8 mouse cellular contexts compared by ENCODE assay signal in genomic region chr14:13284091-13284844, GRCm38 (mm10). TPM values are rescaled to one million over a fixed set of nuclear protein-coding genes. Genes with fewer than 3 reads are reported as not detected.
DNase-seq lines count a peak whose midpoint lies in the region; ATAC-seq lines count a peak whose summit lies in the region.

Gene Synpr (plus strand): TSS chr14:13284780.

- DNase-seq in kidney, adult 18-20 months: no peak
- peak; percentile 82 for DNase-seq in cerebellum, adult 11-12 months
- peak; percentile 86 to 88 for DNase-seq in layer of hippocampus, adult 18-20 months (ENCODE audit: low spot score in 2 of 2)
- DNase-seq in right cerebral cortex, adult 2 months (ENCODE audit: low spot score in 2 of 2): peak; percentile 60 to 64
- DNase-seq in c-Kit-positive CD71-positive TER-119-positive erythroid progenitor cells, embryonic 14.5 days (ENCODE audit: low spot score): no peak

- H3K4me1 ChIP-seq in kidney, embryonic 15.5 days: peaks cover 11% of the 10 kb centered on the region
- peaks cover 15% of the 10 kb centered on the region for H3K4me1 ChIP-seq in forebrain, embryonic 15.5 days
- H3K4me1 ChIP-seq in liver, embryonic 15.5 days (replicated peaks): no peaks in the 10 kb centered on the region

- H3K36me3 ChIP-seq in kidney, embryonic 15.5 days: no peaks in the 10 kb centered on the region
- no peaks in the 10 kb centered on the region for H3K36me3 ChIP-seq in forebrain, embryonic 15.5 days
- H3K36me3 ChIP-seq in liver, embryonic 15.5 days (replicated peaks): no peaks in the 10 kb centered on the region

- peak within 1 kb of the TSS; percentile 42 for H3K4me3 ChIP-seq in kidney, embryonic 15.5 days (replicated peaks)
- H3K4me3 ChIP-seq in forebrain, embryonic 15.5 days: peak within 1 kb of the TSS; percentile 43
- H3K4me3 ChIP-seq in liver, embryonic 15.5 days (replicated peaks): no peak within 1 kb of the TSS

- no peak within 1 kb of the TSS for H3K27ac ChIP-seq in kidney, embryonic 15.5 days
- 0 out of 2 replicates have a peak within 1 kb of the TSS, but pooled peaks have one; percentile 8 for H3K27ac ChIP-seq in forebrain, embryonic 15.5 days (replicated peaks)
- H3K27ac ChIP-seq in liver, embryonic 15.5 days (replicated peaks): no peak within 1 kb of the TSS

- peak within 1 kb of the TSS; percentile 73 for H3K4me2 ChIP-seq in kidney, embryonic 15.5 days
- peak within 1 kb of the TSS; percentile 74 for H3K4me2 ChIP-seq in forebrain, embryonic 15.5 days (replicated peaks)
- H3K4me2 ChIP-seq in liver, embryonic 15.5 days: peak within 1 kb of the TSS; percentile 32

- peak; percentile 100 for ATAC-seq in kidney, embryonic 15.5 days (replicated peaks; ENCODE audit: low FRiP score)
- peak; percentile 99 for ATAC-seq in forebrain, embryonic 15.5 days (replicated peaks)
- ATAC-seq in liver, embryonic 15.5 days (ENCODE audit: insufficient read depth): no peak

- H3K9me3 ChIP-seq in kidney, embryonic 15.5 days (replicated peaks): no peaks in the 10 kb centered on the region
- no peaks in the 10 kb centered on the region for H3K9me3 ChIP-seq in forebrain, embryonic 15.5 days
- H3K9me3 ChIP-seq in liver, embryonic 15.5 days (replicated peaks): no peaks in the 10 kb centered on the region

- 5% methylated on average over 27 of the region's 27 CpGs for WGBS in kidney, embryonic 15.5 days
- 2% methylated on average over 27 of the region's 27 CpGs for WGBS in forebrain, embryonic 15.5 days
- WGBS in liver, embryonic 15.5 days (ENCODE audit: insufficient replicate concordance): 11% methylated on average over 27 of the region's 27 CpGs

- H3K27me3 ChIP-seq in kidney, embryonic 15.5 days: peaks cover 8% of the 10 kb centered on the region; the same call in 1 of the 2 replicates
- peaks cover 3% of the 10 kb centered on the region; the same call in 1 of the 2 replicates for H3K27me3 ChIP-seq in forebrain, embryonic 15.5 days
- peaks cover 6% of the 10 kb centered on the region; the same call in 1 of the 2 replicates for H3K27me3 ChIP-seq in liver, embryonic 15.5 days

- H3K9ac ChIP-seq in kidney, embryonic 15.5 days: peak within 1 kb of the TSS; percentile 26; the same call in 1 of the 2 replicates
- peak within 1 kb of the TSS; percentile 54 for H3K9ac ChIP-seq in forebrain, embryonic 15.5 days (replicated peaks)
- H3K9ac ChIP-seq in liver, embryonic 15.5 days: no peak within 1 kb of the TSS

RNA-seq across cellular contexts. Expression of gene Synpr, which starts in this region (rescaled TPM):
- 1.3 and 2.0 TPM in 2 replicates for polyA plus RNA-seq in kidney, embryonic 15.5 days (2015; fragmentation: Nextera tagmentation; extraction: Ambion mirVana)
- polyA plus RNA-seq in forebrain, embryonic 15.5 days (2015; fragmentation: Nextera tagmentation; extraction: Ambion mirVana): 25.3 and 25.8 TPM in 2 replicates
- total RNA-seq in layer of hippocampus, adult 18-20 months (2021): 100 to 1,000 TPM; 154 to 161 TPM
- 0.05 and 0.06 TPM in 2 replicates for polyA plus RNA-seq in liver, embryonic 15.5 days (2015; fragmentation: Nextera tagmentation; extraction: Ambion mirVana)

Comparison
In these comparisons a context has a peak if more than half of its experiments do, and no peak if none do; other contexts are left out.
1. DNase-seq: peak in cerebellum, adult 11-12 months (single experiment), layer of hippocampus, adult 18-20 months (2 of 2) and right cerebral cortex, adult 2 months (2 of 2); none in kidney, adult 18-20 months (single experiment) and c-Kit-positive CD71-positive TER-119-positive erythroid progenitor cells, embryonic 14.5 days (single experiment).
2. Peak in every context shown above with its lines, with median percentiles within 50 percentile points of each other: H3K4me2 ChIP-seq.